Mouse (Mus musculus): ENCODE data around the gene Atxn2. TPM values are rescaled to one million over a fixed set of nuclear protein-coding genes. Genes with fewer than 3 reads are reported as not detected.

Gene Atxn2
- polyA plus RNA-seq, 2 experiments = 87.2 to 156 TPM

GRCm38 (mm10) chr5:121832376-121833155 lies 121.4 kb downstream of the Atxn2 start:
- peaks cover 10% of the 10 kb centered on the region; the same call in 1 of the 2 replicates for H3K36me3 ChIP-seq (ENCODE audit: control insufficient read depth, insufficient read depth, low read length)
- no peak overlapping the region for H3K4me2 ChIP-seq (replicated peaks; ENCODE audit: low read depth, low read length, severe bottlenecking)
- no peaks in the 10 kb centered on the region for H3K9me3 ChIP-seq (ENCODE audit: control insufficient read depth, low read length)
- peaks cover 39% of the 10 kb centered on the region for H3K4me1 ChIP-seq (ENCODE audit: control insufficient read depth, insufficient read depth, low read length)
- DNase-seq (ENCODE audit: low spot score) = no peak
- ATAC-seq (ENCODE audit: low FRiP score, low read depth) = no peak
- WGBS = 86% methylated on average over 5 of the region's 6 CpGs
- H3K9ac ChIP-seq (ENCODE audit: low read depth, low read length, severe bottlenecking) = no peak overlapping the region
- no peak for TF ChIP-seq POLR2A (IDR thresholded peaks at IDR 0.05; ENCODE audit: borderline replicate concordance, extremely low read depth, insufficient read depth, insufficient read length)
- H3K4me3 ChIP-seq (replicated peaks; ENCODE audit: low read length) = no peak overlapping the region
- peaks cover 4% of the 10 kb centered on the region; the same call in 1 of the 2 replicates for H3K27me3 ChIP-seq (ENCODE audit: control insufficient read depth, insufficient read depth, low read length)
- no peak overlapping the region for H3K27ac ChIP-seq (replicated peaks; ENCODE audit: low read depth, low read length)

GRCm38 (mm10) chr5:121833159-121833558 lies 122.0 kb downstream of the Atxn2 start:
- Histone ChIP-seq H3K4me1 (ENCODE audit: control insufficient read depth, insufficient read depth, low read length) (peaks cover 45% of the 10 kb centered on the region), H3K4me3 (replicated peaks; ENCODE audit: low read length) (no peak overlapping the region), H3K9me3 (ENCODE audit: control insufficient read depth, low read length) (no peaks in the 10 kb centered on the region), H3K27me3 (ENCODE audit: control insufficient read depth, insufficient read depth, low read length) (peaks cover 3% of the 10 kb centered on the region; the same call in 1 of the 2 replicates), H3K9ac (ENCODE audit: low read depth, low read length, severe bottlenecking) (no peak overlapping the region), H3K36me3 (ENCODE audit: control insufficient read depth, insufficient read depth, low read length) (peaks cover 6% of the 10 kb centered on the region; the same call in 1 of the 2 replicates), H3K4me2 (replicated peaks; ENCODE audit: low read depth, low read length, severe bottlenecking) (peak overlapping the region; percentile 11; the same call in 1 of the 2 replicates), H3K27ac (replicated peaks; ENCODE audit: low read depth, low read length) (no peak overlapping the region)
- 95% methylated on average over 2 of the region's 2 CpGs for WGBS
- DNase-seq (ENCODE audit: low spot score) (no peak), ATAC-seq (ENCODE audit: low FRiP score, low read depth) (no peak)
- TF ChIP-seq POLR2A (IDR thresholded peaks at IDR 0.05; ENCODE audit: borderline replicate concordance, extremely low read depth, insufficient read depth, insufficient read length) = no peak

- Histone ChIP-seq H3K4me2 (replicated peaks; ENCODE audit: low read depth, low read length, severe bottlenecking) (peak overlapping the region; percentile 11; the same call in 1 of the 2 replicates), H3K4me3 (replicated peaks; ENCODE audit: low read length) (no peak overlapping the region), H3K36me3 (ENCODE audit: control insufficient read depth, insufficient read depth, low read length) (peaks cover under 1% of the 10 kb centered on the region; the same call in 1 of the 2 replicates), H3K9me3 (ENCODE audit: control insufficient read depth, low read length) (no peaks in the 10 kb centered on the region), H3K9ac (ENCODE audit: low read depth, low read length, severe bottlenecking) (peak overlapping the region; percentile 12; the same call in 1 of the 2 replicates), H3K4me1 (ENCODE audit: control insufficient read depth, insufficient read depth, low read length) (peaks cover 47% of the 10 kb centered on the region), H3K27ac (replicated peaks; ENCODE audit: low read depth, low read length) (no peak overlapping the region), H3K27me3 (ENCODE audit: control insufficient read depth, insufficient read depth, low read length) (peaks cover under 1% of the 10 kb centered on the region; the same call in 1 of the 2 replicates)
- ATAC-seq (ENCODE audit: low FRiP score, low read depth) (no peak), DNase-seq (ENCODE audit: low spot score) (no peak)
- no peak for TF ChIP-seq POLR2A (IDR thresholded peaks at IDR 0.05; ENCODE audit: borderline replicate concordance, extremely low read depth, insufficient read depth, insufficient read length)
- WGBS = 38% methylated on average over 10 of the region's 10 CpGs
Observed at GRCm38 (mm10) chr5:121833572-121834240, 122.6 kb downstream of the Atxn2 start.

GRCm38 (mm10) chr5:121834241-121834606 lies 123.1 kb downstream of the Atxn2 start:
- no peaks in the 10 kb centered on the region for H3K36me3 ChIP-seq (ENCODE audit: control insufficient read depth, insufficient read depth, low read length)
- H3K4me2 ChIP-seq (replicated peaks; ENCODE audit: low read depth, low read length, severe bottlenecking) = peak overlapping the region; percentile 11; the same call in 1 of the 2 replicates
- H3K27me3 ChIP-seq (ENCODE audit: control insufficient read depth, insufficient read depth, low read length) = peaks cover 5% of the 10 kb centered on the region; the same call in 1 of the 2 replicates
- 72% methylated on average over 7 of the region's 7 CpGs for WGBS
- H3K27ac ChIP-seq (replicated peaks; ENCODE audit: low read depth, low read length) = no peak overlapping the region
- H3K9me3 ChIP-seq (ENCODE audit: control insufficient read depth, low read length) = no peaks in the 10 kb centered on the region
- peaks cover 46% of the 10 kb centered on the region for H3K4me1 ChIP-seq (ENCODE audit: control insufficient read depth, insufficient read depth, low read length)
- no peak overlapping the region for H3K4me3 ChIP-seq (replicated peaks; ENCODE audit: low read length)
- TF ChIP-seq POLR2A (IDR thresholded peaks at IDR 0.05; ENCODE audit: borderline replicate concordance, extremely low read depth, insufficient read depth, insufficient read length) = no peak
- no peak for ATAC-seq (ENCODE audit: low FRiP score, low read depth)
- H3K9ac ChIP-seq (ENCODE audit: low read depth, low read length, severe bottlenecking) = no peak overlapping the region
- no peak for DNase-seq (ENCODE audit: low spot score)

GRCm38 (mm10) chr5:121834991-121835747 lies 124.0 kb downstream of the Atxn2 start:
- WGBS = 18% methylated on average over 12 of the region's 12 CpGs
- H3K9me3 ChIP-seq (ENCODE audit: control insufficient read depth, low read length) = no peaks in the 10 kb centered on the region
- peak overlapping the region; percentile 82 for H3K4me3 ChIP-seq (replicated peaks; ENCODE audit: low read length)
- no peak for TF ChIP-seq POLR2A (IDR thresholded peaks at IDR 0.05; ENCODE audit: borderline replicate concordance, extremely low read depth, insufficient read depth, insufficient read length)
- peaks cover 5% of the 10 kb centered on the region; the same call in 1 of the 2 replicates for H3K27me3 ChIP-seq (ENCODE audit: control insufficient read depth, insufficient read depth, low read length)
- H3K9ac ChIP-seq (ENCODE audit: low read depth, low read length, severe bottlenecking) = peak overlapping the region; percentile 69
- no peaks in the 10 kb centered on the region for H3K36me3 ChIP-seq (ENCODE audit: control insufficient read depth, insufficient read depth, low read length)
- H3K4me2 ChIP-seq (replicated peaks; ENCODE audit: low read depth, low read length, severe bottlenecking) = peak overlapping the region; percentile 94
- H3K27ac ChIP-seq (replicated peaks; ENCODE audit: low read depth, low read length) = 0 out of 2 replicates have a peak overlapping the region, but pooled peaks have one; percentile 19
- H3K4me1 ChIP-seq (ENCODE audit: control insufficient read depth, insufficient read depth, low read length) = peaks cover 46% of the 10 kb centered on the region
- ATAC-seq (ENCODE audit: low FRiP score, low read depth) = no peak
- DNase-seq (ENCODE audit: low spot score) = no peak

All from limb, embryonic 14.5 days (tissue).